Mouse (Mus musculus) liver, postnatal 0 days (tissue): ENCODE measurements around the gene Acp1. TPM values are rescaled to one million over a fixed set of nuclear protein-coding genes. Genes with fewer than 3 reads are reported as not detected.

ENCODE experiments used
- ATAC-seq: fragments of 200-750 bp; cut with Nextera tagmentation; 2 replicates; pipeline ENCODE4 v1.8.0; 2017; ENCODE audit warnings: mild to moderate bottlenecking, moderate library complexity
- DNase-seq: peaks from one replicate; pipeline ENCODE4 v3.0.0-alpha.2; 2016
- H3K27ac ChIP-seq: fragments of 300-500 bp; sonication (generic); 2 replicates; pipeline ENCODE4 v1.5.1; 2014; ENCODE audit warnings: antibody characterized with exemption, moderate library complexity, mild to moderate bottlenecking, low read depth
- H3K27me3 ChIP-seq: fragments of 300-500 bp; sonication (generic); 2 replicates; pipeline ENCODE4 v1.6.1; 2014; ENCODE audit warnings: low read length, control low read depth, mixed read lengths; ENCODE audit not compliant: insufficient read depth
- H3K36me3 ChIP-seq: fragments of 300-500 bp; sonication (generic); replicated peaks from 2 replicates; pipeline ENCODE4 v1.6.1; 2014; ENCODE audit warnings: mild to moderate bottlenecking, control low read depth, low read length, moderate library complexity, mixed read lengths; ENCODE audit not compliant: insufficient read depth
- H3K4me1 ChIP-seq: fragments of 300-500 bp; sonication (generic); 2 replicates; pipeline ENCODE4 v1.6.1; 2014; ENCODE audit warnings: antibody characterized with exemption, mild to moderate bottlenecking, control low read depth; ENCODE audit not compliant: insufficient read depth
- H3K4me2 ChIP-seq: fragments of 300-500 bp; sonication (generic); 2 replicates; pipeline ENCODE4 v1.6.1; 2014; ENCODE audit warnings: low read depth, mild to moderate bottlenecking, low read length, moderate library complexity, mixed read lengths
- H3K4me3 ChIP-seq: fragments of 300-500 bp; sonication (generic); 2 replicates; pipeline ENCODE4 v1.5.1; 2014; ENCODE audit warnings: low read depth, low read length
- H3K9ac ChIP-seq: fragments of 300-500 bp; sonication (generic); replicated peaks from 2 replicates; pipeline ENCODE4 v1.6.1; 2014; ENCODE audit warnings: mild to moderate bottlenecking, moderate library complexity
- H3K9me3 ChIP-seq: fragments of 300-500 bp; sonication (generic); 2 replicates; pipeline ENCODE4 v1.6.1; 2016; ENCODE audit warnings: mild to moderate bottlenecking, control low read depth, low read length, mixed read lengths
- CTCF ChIP-seq: sonication (generic); IDR thresholded peaks from 2 replicates; pipeline ENCODE4 v1.5.1; 2016; ENCODE audit warnings: antibody characterized with exemption, low read depth
- EP300 ChIP-seq: IDR thresholded peaks from 2 replicates; pipeline ENCODE4 v1.6.1; 2016; ENCODE audit warnings: antibody characterized with exemption, low read depth, mild to moderate bottlenecking
- WGBS: fragments of 180-500 bp; shearing (Covaris S2); extraction: QIAGEN DNeasy Blood & Tissue Kit; methylation state at CpG from one replicate; pipeline ENCODE4 v1.1.7; 2014; ENCODE audit not compliant: insufficient replicate concordance; 5-methylcytosine and 5-hydroxymethylcytosine counted together
- polyA plus RNA-seq: library from polyadenylated mRNA; unstranded; fragments of >200 nt; fragmentation: Nextera tagmentation; extraction: Ambion mirVana; gene quantifications from 2 replicates; pipeline ENCODE4 v1.2.1, GENCODE M21; 2015

Gene Acp1
- polyA plus RNA-seq, 1 experiment from 2014 or later, result 171 TPM

- Histone ChIP-seq H3K4me2 (no peak overlapping the region), H3K27ac (no peak overlapping the region), H3K27me3 (no peaks in the 10 kb centered on the region), H3K4me1 (no peaks in the 10 kb centered on the region), H3K9me3 (no peaks in the 10 kb centered on the region), H3K9ac (no peak overlapping the region), H3K36me3 (no peaks in the 10 kb centered on the region), H3K4me3 (no peak overlapping the region)
- no peak for DNase-seq
- TF ChIP-seq EP300, result no peak
- no peak for TF ChIP-seq CTCF
- 82% methylated on average over 5 of the region's 5 CpGs for WGBS
- no peak for ATAC-seq
Observed at GRCm38 (mm10) chr12:30856172-30856571, 55.2 kb downstream of the Acp1 start.

GRCm38 (mm10) chr12:30855442-30856159, 55.8 kb downstream of the Acp1 start:
- Histone ChIP-seq H3K9ac (no peak overlapping the region), H3K36me3 (no peaks in the 10 kb centered on the region), H3K4me1 (no peaks in the 10 kb centered on the region), H3K4me3 (no peak overlapping the region), H3K9me3 (no peaks in the 10 kb centered on the region), H3K4me2 (no peak overlapping the region), H3K27ac (no peak overlapping the region), H3K27me3 (no peaks in the 10 kb centered on the region)
- TF ChIP-seq EP300, result no peak
- no peak for TF ChIP-seq CTCF
- DNase-seq (no peak), ATAC-seq (no peak)
- 66% methylated on average over 6 of the region's 6 CpGs for WGBS

- no peaks in the 10 kb centered on the region for H3K36me3 ChIP-seq
- H3K27me3 ChIP-seq, result no peaks in the 10 kb centered on the region
- ATAC-seq (no peak), DNase-seq (no peak)
- 84% methylated on average over 6 of the region's 6 CpGs for WGBS
- no peaks in the 10 kb centered on the region for H3K4me1 ChIP-seq
- H3K4me3 ChIP-seq, result no peak overlapping the region
- H3K9me3 ChIP-seq, result no peaks in the 10 kb centered on the region
- no peak overlapping the region for H3K9ac ChIP-seq
- no peak overlapping the region for H3K4me2 ChIP-seq
- TF ChIP-seq CTCF (no peak), EP300 (no peak)
- no peak overlapping the region for H3K27ac ChIP-seq
Observed at GRCm38 (mm10) chr12:30851871-30852270, 59.5 kb downstream of the Acp1 start.

GRCm38 (mm10) chr12:30850902-30851301, 60.5 kb downstream of the Acp1 start:
- 59% methylated on average over 2 of the region's 2 CpGs for WGBS
- Histone ChIP-seq H3K4me3 (no peak overlapping the region), H3K4me2 (no peak overlapping the region), H3K27ac (no peak overlapping the region), H3K36me3 (no peaks in the 10 kb centered on the region), H3K9me3 (no peaks in the 10 kb centered on the region), H3K4me1 (no peaks in the 10 kb centered on the region), H3K9ac (no peak overlapping the region), H3K27me3 (no peaks in the 10 kb centered on the region)
- DNase-seq, result no peak
- TF ChIP-seq CTCF (no peak), EP300 (no peak)
- ATAC-seq, result no peak

- Histone ChIP-seq H3K4me3 (no peak overlapping the region), H3K9ac (no peak overlapping the region), H3K27ac (no peak overlapping the region), H3K9me3 (no peaks in the 10 kb centered on the region), H3K27me3 (no peaks in the 10 kb centered on the region), H3K36me3 (no peaks in the 10 kb centered on the region), H3K4me1 (no peaks in the 10 kb centered on the region), H3K4me2 (no peak overlapping the region)
- no peak for TF ChIP-seq EP300
- TF ChIP-seq CTCF, result no peak
- DNase-seq, result no peak
- ATAC-seq, result no peak
- 58% methylated on average over 1 of the region's 1 CpGs for WGBS
Observed at GRCm38 (mm10) chr12:30848521-30848920, 62.9 kb downstream of the Acp1 start.

Other genes starting within 250 kb of the Acp1 start
- not detected in 2 replicates for gene Alkal2, start 27.3 kb downstream of the Acp1 start, polyA plus RNA-seq
- gene Sh3yl1, start 79 bp upstream of the Acp1 start, polyA plus RNA-seq, result 16.1 and 16.9 TPM in 2 replicates
- gene Fam110c, start 162.3 kb upstream of the Acp1 start, polyA plus RNA-seq, result 6.9 and 7.2 TPM in 2 replicates